Mouse (Mus musculus) induced T-regulatory cell, adult 2 months (primary cell): ENCODE measurements around the gene Gimap4.
A peak's percentile ranks its signal among the peaks of the same experiment; 100 is the strongest.

Source experiments
- DNase-seq: peaks from one replicate; pipeline ENCODE4 v3.0.0-alpha.2; 2012; ENCODE audit warnings: low read depth

The Gimap4 gene

GRCm38 (mm10) chr6:48684319-48684718 is at the start of gene Gimap4:
Gene Gimap4 (plus strand): TSS chr6:48684549.
- peak; percentile 84 for DNase-seq

GRCm38 (mm10) chr6:48635105-48635504 is 49.2 kb upstream of the Gimap4 start:
- no peak for DNase-seq

GRCm38 (mm10) chr6:48636515-48636914 is 47.8 kb upstream of the Gimap4 start:
- DNase-seq, result no peak

DNA sequence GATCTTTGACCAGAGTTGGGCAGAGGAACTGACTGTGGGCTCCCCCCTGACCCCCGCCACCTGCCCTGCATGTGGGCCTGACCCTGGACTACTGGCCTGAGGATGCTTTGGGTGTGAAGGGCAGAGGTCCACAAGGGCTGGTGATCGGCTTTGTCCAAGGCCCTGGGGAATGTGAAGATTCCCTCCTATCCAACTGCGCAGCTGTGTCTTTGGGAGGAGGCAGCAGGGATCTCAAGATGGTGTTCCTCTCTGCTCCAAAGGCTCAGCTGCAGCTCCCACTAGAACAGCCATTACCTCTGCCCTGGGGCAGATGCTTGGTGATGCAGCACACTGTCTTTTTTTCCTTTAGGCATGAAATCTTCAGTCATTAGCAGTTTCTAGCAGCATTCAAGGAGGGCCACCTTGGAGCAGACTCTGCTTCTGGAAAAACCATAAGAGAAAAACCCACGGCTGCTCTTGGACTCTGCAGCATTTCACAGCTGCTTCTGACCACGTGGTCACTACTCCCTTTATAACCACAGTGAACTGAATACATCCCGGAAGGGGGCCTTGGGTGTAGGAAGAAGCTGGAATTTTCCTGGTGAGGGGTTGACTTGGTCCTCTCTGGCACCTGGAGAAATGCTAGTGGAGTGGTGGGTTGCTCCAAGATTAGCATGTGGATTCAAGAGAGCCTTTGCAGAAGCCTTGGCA is 46.4 kb upstream of the Gimap4 start:
- DNase-seq, result no peak

GRCm38 (mm10) chr6:48638553-48638952 is 45.8 kb upstream of the Gimap4 start:
- no peak for DNase-seq

DNA sequence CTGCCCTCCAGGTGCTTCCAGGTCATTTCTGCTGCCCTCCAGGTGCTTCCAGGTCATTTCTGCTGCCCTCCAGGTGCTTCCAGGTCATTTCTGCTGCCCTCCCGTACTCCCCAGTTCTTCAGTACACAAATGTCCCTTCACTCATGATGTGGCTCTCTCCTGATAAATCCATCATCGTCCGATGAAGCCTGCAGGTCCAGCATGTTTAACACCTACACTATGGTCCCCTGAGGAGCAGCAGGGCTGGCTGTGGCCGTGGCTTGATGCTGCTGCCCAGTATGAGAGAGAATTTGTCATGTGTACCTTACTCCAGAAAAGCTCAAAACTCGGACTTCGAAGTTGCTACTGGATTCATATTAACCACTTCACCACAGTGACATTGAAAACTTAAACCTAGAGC is 43.0 kb upstream of the Gimap4 start:
- DNase-seq, result no peak

DNA sequence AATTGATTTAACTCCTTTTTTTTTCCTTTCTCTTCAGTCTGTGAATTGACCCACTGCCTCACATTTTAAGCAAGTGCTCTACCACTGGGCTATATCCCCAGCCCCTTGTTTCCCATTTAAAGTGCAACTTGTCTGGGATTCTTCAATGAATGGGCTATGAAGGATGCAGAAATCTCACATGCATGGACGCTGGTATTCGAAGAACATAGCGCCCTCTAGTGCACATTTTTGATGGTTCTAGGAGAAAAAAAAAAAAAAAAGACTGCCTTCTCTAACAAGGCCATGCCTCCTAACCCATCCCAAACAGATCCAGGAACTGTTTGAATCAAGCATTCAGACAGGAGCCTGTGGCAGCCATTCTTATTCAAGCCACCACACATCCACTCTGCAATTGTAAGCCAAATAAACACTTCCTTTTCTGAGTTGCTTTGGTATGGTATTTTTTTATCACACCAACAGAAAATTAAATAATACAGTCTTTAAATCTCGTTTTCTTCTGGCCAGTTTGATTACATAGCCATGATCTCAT is 41.5 kb upstream of the Gimap4 start:
- DNase-seq, result peak; percentile 89

GRCm38 (mm10) chr6:48645660-48646308 is 38.6 kb upstream of the Gimap4 start:
- DNase-seq, result peak; percentile 93

DNA sequence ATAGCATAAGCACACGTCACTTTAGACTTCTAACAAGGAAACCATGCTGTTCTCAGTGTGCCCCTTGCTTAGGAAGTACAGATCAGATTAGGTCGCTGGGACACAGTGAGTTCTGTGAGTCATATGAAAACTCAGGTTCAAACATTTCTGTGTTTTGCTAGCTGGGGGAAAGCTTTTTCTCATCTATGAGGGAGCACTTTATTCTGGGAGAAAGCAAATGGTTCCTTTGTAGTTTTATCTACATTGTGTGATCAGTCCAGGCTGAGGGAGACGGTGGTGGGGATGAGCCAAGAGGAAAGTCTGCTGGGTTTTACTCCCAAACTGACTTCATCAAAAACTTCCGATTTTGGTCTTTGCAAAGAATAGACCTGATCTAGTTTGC is 38.0 kb upstream of the Gimap4 start:
- DNase-seq, result peak; percentile 75

DNA sequence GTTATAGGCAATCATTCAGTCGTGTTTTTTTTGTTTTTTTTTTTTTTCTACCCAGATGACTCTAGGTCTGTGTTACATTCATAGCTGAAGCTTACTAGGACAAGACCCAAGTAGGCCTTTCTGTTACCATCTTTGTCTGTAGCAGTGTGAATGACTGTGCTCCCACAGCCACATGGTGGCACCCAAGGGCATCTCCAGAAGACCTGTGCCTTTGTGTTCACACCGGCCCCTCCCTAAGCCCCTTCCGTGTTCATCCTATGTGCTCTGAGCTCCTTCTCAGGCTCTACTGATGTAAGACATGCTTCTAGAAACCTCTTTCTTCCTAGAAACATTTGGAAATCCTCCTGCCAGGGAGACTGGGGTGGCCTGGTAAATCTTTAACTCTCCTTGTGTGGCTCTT is 37.4 kb upstream of the Gimap4 start, which contains the start of gene Gimap8:
Gene Gimap8, plus strand, starts transcription at position 240 of the 400 bp plus-strand sequence.
- DNase-seq, result peak; percentile 94

DNA sequence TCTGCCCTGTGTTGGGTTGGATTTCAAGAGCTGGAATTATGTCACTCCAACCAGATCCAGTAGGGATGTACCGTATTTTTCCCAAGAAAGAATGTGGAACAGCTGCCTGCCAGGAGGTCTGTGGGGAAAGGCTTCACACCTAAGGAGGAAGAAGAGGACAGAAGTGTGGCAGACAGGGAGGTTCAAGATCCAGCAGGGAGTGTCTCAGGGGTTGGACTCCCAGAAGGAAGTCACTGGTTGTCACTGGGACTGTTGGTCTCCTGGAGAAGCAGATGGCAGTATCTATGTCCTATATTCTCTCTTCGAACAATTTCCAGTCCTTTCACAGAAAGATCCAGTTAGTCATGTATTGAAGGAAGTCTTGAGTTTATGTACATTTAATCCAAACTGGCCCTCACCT is 36.7 kb upstream of the Gimap4 start:
- peak; percentile 52 for DNase-seq

GRCm38 (mm10) chr6:48648779-48649178 is 35.6 kb upstream of the Gimap4 start:
- no peak for DNase-seq

GRCm38 (mm10) chr6:48650041-48650440 is 34.3 kb upstream of the Gimap4 start:
- DNase-seq, result no peak

GRCm38 (mm10) chr6:48658721-48659120 is 25.6 kb upstream of the Gimap4 start:
- DNase-seq, result no peak

GRCm38 (mm10) chr6:48664750-48665149 is 19.6 kb upstream of the Gimap4 start:
- DNase-seq, result peak; percentile 70

GRCm38 (mm10) chr6:48665471-48665870 is 18.9 kb upstream of the Gimap4 start:
- DNase-seq, result no peak

GRCm38 (mm10) chr6:48666159-48666586 is 18.2 kb upstream of the Gimap4 start:
- peak; percentile 70 for DNase-seq

- no peak for DNase-seq
Measured at GRCm38 (mm10) chr6:48668022-48668421, 16.3 kb upstream of the Gimap4 start.

- peak; percentile 53 for DNase-seq
Measured at GRCm38 (mm10) chr6:48669446-48669969, 14.8 kb upstream of the Gimap4 start.

DNA sequence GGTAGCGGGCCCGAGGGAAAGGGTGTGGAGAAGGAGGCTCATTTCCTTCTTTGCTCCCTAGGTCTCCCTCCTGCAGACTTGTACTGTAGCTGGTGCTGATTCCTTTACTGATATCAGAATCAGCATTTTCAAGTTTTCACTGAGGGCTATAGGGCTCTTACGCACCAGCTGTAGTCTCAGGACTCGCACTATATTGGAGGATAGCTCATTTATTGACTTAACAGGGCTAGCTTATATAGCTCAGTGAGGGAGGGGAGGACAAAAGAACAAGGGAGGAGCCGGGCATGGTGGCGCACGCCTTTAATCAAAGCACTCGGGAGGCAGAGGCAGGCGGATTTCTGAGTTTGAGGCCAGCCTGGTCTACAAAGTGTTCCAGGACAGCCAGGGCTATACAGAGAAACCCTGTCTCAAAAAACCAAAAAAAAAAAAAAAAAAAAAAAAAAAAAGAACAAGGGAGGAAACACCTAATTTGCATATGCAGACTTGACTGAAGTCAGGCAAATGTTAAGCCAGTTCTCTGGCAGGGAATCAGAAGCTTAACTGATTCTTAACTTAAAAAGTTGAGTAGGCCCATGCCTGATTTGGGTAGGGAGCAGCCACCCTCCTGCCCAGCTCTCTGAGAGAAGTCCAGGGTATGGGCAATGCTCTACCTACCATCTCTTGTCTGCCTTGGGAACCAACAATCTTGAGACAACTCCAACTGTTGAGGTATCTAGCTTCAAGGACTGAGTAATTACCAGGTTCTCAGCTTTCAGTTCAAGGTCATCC is 9.9 kb upstream of the Gimap4 start:
- DNase-seq, result peak; percentile 77

DNA sequence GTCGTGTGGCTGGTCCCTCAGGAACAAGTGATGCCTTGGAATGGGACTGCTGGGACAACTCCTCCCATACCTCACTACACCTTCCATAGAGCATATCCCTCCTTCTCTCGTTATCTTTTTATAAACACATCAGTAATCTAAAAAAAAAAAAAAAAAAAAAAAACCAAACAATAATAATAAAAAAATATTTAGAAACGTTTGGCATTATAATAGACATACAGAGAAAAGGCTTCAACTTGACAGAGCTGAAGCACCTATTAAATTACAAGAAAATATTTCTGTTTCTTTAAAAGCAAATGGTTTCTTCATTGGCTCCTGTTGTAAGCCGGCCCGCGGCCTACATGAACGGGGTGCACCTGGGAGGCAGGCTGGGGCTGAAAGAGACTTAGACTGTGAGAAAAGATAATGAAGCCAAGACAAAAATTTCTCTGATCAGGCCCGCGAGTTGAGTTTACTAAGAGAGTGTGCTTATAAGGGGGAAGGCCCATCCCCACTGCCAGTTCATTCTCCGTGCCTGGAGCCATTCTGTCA is 8.9 kb upstream of the Gimap4 start:
- DNase-seq, result no peak
